Mouse (Mus musculus): ENCODE results near the gene Baiap2l2. TPM values are rescaled to one million over a fixed set of nuclear protein-coding genes. Genes with fewer than 3 reads are reported as not detected.
A peak's percentile ranks its signal among the peaks of the same experiment; 100 is the strongest.

Gene Baiap2l2
- 1.9 TPM in 1 of 2 replicates, not detected in the other for polyA plus RNA-seq (2012; ENCODE audit: insufficient read depth, low replicate concordance)

DNA sequence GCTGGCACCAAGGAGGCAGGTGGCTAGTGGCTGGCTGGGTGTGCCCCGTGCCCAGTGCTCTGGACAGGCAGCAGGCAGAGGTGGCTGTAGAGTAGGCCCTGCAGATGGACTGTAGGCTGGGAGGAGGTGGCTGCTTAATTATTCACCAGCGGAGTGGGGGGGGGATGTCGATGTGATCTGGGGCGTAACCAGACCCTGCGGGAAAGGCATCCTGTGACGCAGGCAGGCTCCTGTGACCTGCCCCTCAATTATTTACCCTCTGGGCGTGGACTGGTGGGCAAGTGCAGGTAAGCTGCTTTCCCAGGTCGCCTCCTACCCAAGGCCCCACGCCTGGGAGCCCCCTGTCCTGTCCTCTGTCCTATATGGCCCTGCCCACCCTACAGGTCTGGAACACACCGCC, at the start of gene Baiap2l2:
TSS of gene Baiap2l2 (minus strand) at position 139 of the 400 bp plus-strand sequence.
- peaks cover 6% of the 10 kb centered on the region for H3K27me3 ChIP-seq (replicated peaks)
- peaks cover 51% of the 10 kb centered on the region for H3K36me3 ChIP-seq (replicated peaks; ENCODE audit: low read length)
- H3K4me3 ChIP-seq (replicated peaks) = no peak within 1 kb of the TSS
- no peaks in the 10 kb centered on the region for H3K9me3 ChIP-seq
- H3K4me1 ChIP-seq = peaks cover 15% of the 10 kb centered on the region
- no peak for TF ChIP-seq GATA1 (IDR thresholded peaks at IDR 0.05; ENCODE audit: borderline replicate concordance, low read length)
- no peak for TF ChIP-seq FLI1 (IDR thresholded peaks at IDR 0.05; ENCODE audit: low read length)

- Histone ChIP-seq H3K4me1 (peaks cover 44% of the 10 kb centered on the region), H3K9me3 (0 out of 2 replicates have a peak, but pooled peaks cover 2% of the 10 kb centered on the region), H3K4me3 (replicated peaks) (no peak overlapping the region), H3K27me3 (replicated peaks) (peaks cover 21% of the 10 kb centered on the region), H3K36me3 (replicated peaks; ENCODE audit: low read length) (no peaks in the 10 kb centered on the region)
- TF ChIP-seq FLI1 (IDR thresholded peaks at IDR 0.05; ENCODE audit: low read length) (no peak), GATA1 (IDR thresholded peaks at IDR 0.05; ENCODE audit: borderline replicate concordance, low read length) (no peak)
Measured at GRCm38 (mm10) chr15:79333409-79333808, 48.1 kb upstream of the Baiap2l2 start.

- peaks cover 2% of the 10 kb centered on the region for H3K36me3 ChIP-seq (replicated peaks; ENCODE audit: low read length)
- H3K9me3 ChIP-seq = no peaks in the 10 kb centered on the region
- H3K4me3 ChIP-seq (replicated peaks) = no peak overlapping the region
- peaks cover 6% of the 10 kb centered on the region for H3K27me3 ChIP-seq (replicated peaks)
- peaks cover 59% of the 10 kb centered on the region for H3K4me1 ChIP-seq
- TF ChIP-seq GATA1 (IDR thresholded peaks at IDR 0.05; ENCODE audit: borderline replicate concordance, low read length) (no peak), FLI1 (IDR thresholded peaks at IDR 0.05; ENCODE audit: low read length) (no peak)
Measured at GRCm38 (mm10) chr15:79330521-79330920, 45.2 kb upstream of the Baiap2l2 start.

- Histone ChIP-seq H3K4me1 (peaks cover 59% of the 10 kb centered on the region), H3K27me3 (replicated peaks) (peaks cover 4% of the 10 kb centered on the region), H3K4me3 (replicated peaks) (no peak overlapping the region), H3K9me3 (no peaks in the 10 kb centered on the region), H3K36me3 (replicated peaks; ENCODE audit: low read length) (peaks cover 7% of the 10 kb centered on the region)
- TF ChIP-seq GATA1 (IDR thresholded peaks at IDR 0.05; ENCODE audit: borderline replicate concordance, low read length) (no peak), FLI1 (IDR thresholded peaks at IDR 0.05; ENCODE audit: low read length) (no peak)
Measured at GRCm38 (mm10) chr15:79329979-79330363, 44.6 kb upstream of the Baiap2l2 start.

DNA sequence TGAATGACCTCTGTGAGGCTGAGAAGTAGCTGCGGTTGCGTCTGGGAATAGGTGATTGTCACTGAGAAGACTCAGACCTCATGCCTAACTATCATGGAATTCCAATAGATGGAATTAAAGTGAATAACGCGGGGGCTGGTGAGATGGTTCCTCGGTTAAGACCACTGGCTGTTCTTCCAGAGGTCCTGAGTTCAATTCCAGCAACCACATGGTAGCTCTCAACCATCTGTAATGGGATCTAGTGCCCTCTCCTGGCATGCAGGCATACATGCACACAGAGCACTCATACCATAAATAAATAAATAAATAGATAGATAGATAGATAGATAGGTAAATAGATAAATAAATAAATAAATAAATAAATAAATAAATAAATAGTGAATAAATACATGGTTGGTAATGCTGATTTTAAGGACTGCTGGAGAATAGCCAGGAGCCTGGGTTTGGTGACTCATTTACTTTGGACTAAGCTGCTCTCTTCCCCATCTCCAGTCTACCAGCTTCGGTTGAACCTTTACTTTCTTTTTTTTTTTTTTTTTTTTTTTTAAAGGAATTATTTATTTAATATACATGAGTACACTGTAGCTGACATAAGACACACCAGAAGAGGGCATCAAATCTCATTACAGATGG, 44.1 kb upstream of the Baiap2l2 start:
- TF ChIP-seq FLI1 (IDR thresholded peaks at IDR 0.05; ENCODE audit: low read length) (no peak), GATA1 (IDR thresholded peaks at IDR 0.05; ENCODE audit: borderline replicate concordance, low read length) (no peak)
- H3K9me3 ChIP-seq = no peaks in the 10 kb centered on the region
- H3K4me1 ChIP-seq = peaks cover 59% of the 10 kb centered on the region
- H3K4me3 ChIP-seq (replicated peaks) = no peak overlapping the region
- H3K36me3 ChIP-seq (replicated peaks; ENCODE audit: low read length) = peaks cover 11% of the 10 kb centered on the region
- H3K27me3 ChIP-seq (replicated peaks) = no peaks in the 10 kb centered on the region

DNA sequence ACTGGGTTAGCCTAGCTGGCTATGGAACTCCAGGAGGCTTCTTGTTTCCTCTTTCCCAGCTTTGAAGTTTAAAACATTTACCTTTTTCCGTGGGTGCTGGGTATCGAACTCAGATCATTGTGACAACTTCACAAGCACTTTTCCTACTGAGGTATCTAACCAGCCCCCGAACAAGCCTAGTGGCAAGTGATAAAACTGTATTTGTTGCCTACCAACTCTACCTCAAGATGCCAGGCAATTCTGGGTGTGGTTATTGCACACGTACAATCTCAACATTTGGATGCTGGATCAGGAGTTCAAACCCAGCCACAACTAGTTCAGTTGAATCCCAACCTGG, 43.6 kb upstream of the Baiap2l2 start:
- H3K4me3 ChIP-seq (replicated peaks) = peak overlapping the region; percentile 94
- TF ChIP-seq FLI1 (IDR thresholded peaks at IDR 0.05; ENCODE audit: low read length) (no peak), GATA1 (IDR thresholded peaks at IDR 0.05; ENCODE audit: borderline replicate concordance, low read length) (no peak)
- no peaks in the 10 kb centered on the region for H3K27me3 ChIP-seq (replicated peaks)
- peaks cover 16% of the 10 kb centered on the region for H3K36me3 ChIP-seq (replicated peaks; ENCODE audit: low read length)
- peaks cover 59% of the 10 kb centered on the region for H3K4me1 ChIP-seq
- no peaks in the 10 kb centered on the region for H3K9me3 ChIP-seq

- peak within 1 kb of the TSS; percentile 94 for H3K4me3 ChIP-seq (replicated peaks)
- H3K9me3 ChIP-seq = no peaks in the 10 kb centered on the region
- TF ChIP-seq FLI1 (IDR thresholded peaks at IDR 0.05; ENCODE audit: low read length) (no peak), GATA1 (IDR thresholded peaks at IDR 0.05; ENCODE audit: borderline replicate concordance, low read length) (no peak)
- peaks cover 16% of the 10 kb centered on the region for H3K36me3 ChIP-seq (replicated peaks; ENCODE audit: low read length)
- peaks cover 59% of the 10 kb centered on the region for H3K4me1 ChIP-seq
- H3K27me3 ChIP-seq (replicated peaks) = no peaks in the 10 kb centered on the region
Measured at GRCm38 (mm10) chr15:79328058-79328938, 43.0 kb upstream of the Baiap2l2 start, which contains the start of gene Pla2g6. Gene Pla2g6, minus strand, starts transcription at chr15:79328390.

DNA sequence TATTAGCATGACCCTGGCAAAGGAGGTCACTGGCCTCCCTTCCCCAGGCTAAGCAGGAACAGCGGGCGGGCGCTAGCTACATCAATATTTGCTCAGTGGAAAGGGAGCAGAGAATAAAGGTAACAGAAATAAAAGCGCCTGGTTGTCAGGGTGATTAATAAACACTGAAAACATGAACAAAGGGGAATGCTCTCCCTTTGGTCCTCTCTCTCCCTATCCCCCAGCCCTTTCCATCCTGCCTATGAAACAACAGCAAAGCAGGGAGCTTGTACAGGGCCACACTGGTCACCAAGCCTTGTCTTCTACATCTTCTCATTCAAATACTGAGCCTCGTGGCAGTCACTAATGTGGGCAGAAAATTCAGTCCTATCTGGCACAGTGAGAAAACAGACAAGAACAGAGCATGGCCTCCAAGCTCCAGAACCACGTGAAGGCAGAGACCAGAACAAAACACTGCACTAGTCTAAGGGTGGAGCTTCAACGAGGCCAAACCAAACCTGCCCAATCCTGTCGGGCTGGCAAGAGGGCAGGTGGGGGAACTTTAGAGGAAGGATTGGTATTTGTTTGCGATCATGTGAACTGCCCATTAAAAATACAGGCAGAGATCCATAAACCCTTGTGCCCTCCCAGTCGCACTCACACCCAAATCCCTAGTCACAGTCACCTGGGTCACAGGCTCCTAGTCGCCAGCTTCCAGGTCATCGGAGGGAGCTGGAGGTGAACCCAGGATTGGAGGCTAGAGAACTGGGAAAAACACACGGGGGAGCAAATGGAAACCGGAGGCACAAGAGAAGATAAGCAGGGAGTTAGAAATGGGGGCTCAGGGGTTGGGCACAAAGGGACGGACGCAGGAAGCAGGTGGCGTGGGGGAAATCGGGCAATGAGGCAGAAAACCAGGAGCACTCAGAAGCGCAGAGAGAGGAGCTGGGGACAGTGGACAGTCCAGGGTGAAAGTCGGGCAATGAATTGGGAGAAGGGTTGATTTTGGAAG, 41.9 kb upstream of the Baiap2l2 start:
- no peak for TF ChIP-seq FLI1 (IDR thresholded peaks at IDR 0.05; ENCODE audit: low read length)
- TF ChIP-seq GATA1 (IDR thresholded peaks at IDR 0.05; ENCODE audit: borderline replicate concordance, low read length) = no peak
- Histone ChIP-seq H3K4me1 (peaks cover 63% of the 10 kb centered on the region), H3K4me3 (replicated peaks) (peak overlapping the region; percentile 94), H3K27me3 (replicated peaks) (no peaks in the 10 kb centered on the region), H3K9me3 (no peaks in the 10 kb centered on the region), H3K36me3 (replicated peaks; ENCODE audit: low read length) (peaks cover 20% of the 10 kb centered on the region)

- Histone ChIP-seq H3K9me3 (no peaks in the 10 kb centered on the region), H3K4me3 (replicated peaks) (peak overlapping the region; percentile 86)
Measured at GRCm38 (mm10) chr15:79326264-79326663, 40.9 kb upstream of the Baiap2l2 start.

More at GRCm38 (mm10) chr15:79326264-79326663, 40.9 kb upstream of the Baiap2l2 start:
- Histone ChIP-seq H3K4me1 (peaks cover 73% of the 10 kb centered on the region), H3K27me3 (replicated peaks) (no peaks in the 10 kb centered on the region), H3K36me3 (replicated peaks; ENCODE audit: low read length) (peaks cover 20% of the 10 kb centered on the region)
- TF ChIP-seq FLI1 (IDR thresholded peaks at IDR 0.05; ENCODE audit: low read length) (no peak), GATA1 (IDR thresholded peaks at IDR 0.05; ENCODE audit: borderline replicate concordance, low read length) (no peak)

All from megakaryocyte, embryonic 14.5 days (primary cell).